ENCODE assay signal across 25 mouse cellular contexts in the genomic region with DNA sequence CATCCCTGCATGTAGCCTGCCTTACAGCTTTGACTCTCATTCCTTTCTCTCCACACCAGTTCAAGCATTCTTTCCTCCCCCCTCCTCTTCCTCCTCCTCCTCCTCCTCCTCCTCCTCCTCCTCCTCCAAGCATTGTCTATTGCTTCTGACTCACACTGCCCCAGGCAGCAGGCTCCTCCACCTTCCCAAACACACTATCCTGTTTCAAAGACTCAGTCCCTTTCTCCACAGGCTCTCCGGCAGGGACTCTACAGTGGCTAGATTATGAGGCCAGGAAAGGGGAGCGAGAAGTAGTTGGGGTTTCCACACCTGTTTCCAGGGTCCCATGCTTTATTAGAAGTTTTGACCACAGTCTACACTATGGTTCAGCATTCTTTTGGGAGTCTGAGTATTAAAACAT.
DNase-seq lines count a peak whose midpoint lies in the region; ATAC-seq and TF ChIP-seq lines count a peak whose summit lies in the region.
"Had no signal": no experiment of that assay in that cellular context is flagged by ENCODE, and none has a peak within 500 bp of the region (broad histone marks: within the 10 kb centered on the region; RNA-seq: fewer than 3 reads in every experiment).

No protein-coding gene starts in this region.

- DNase-seq in hindbrain, embryonic 10.5 days (ENCODE audit: low spot score) = peak; percentile 11
- no peak for DNase-seq in hindbrain, embryonic 11.5 days (ENCODE audit: low spot score)
- DNase-seq in kidney, adult 18-20 months = no peak
- no peak for DNase-seq in limb, embryonic 10.5 days (ENCODE audit: low spot score)
- DNase-seq in limb, embryonic 14.5 days (ENCODE audit: low spot score) = peak; percentile 8
- no peak for DNase-seq in urinary bladder, postnatal 14 days (ENCODE audit: low spot score)
- DNase-seq: adrenal gland, adult 8-10 months; adrenal gland, postnatal 25 days; cerebellum, adult 11-12 months; cerebellum, adult 8-10 months; cerebellum, postnatal 10 days; cerebellum, postnatal 36 days; gastrocnemius, adult 2 months; gastrocnemius, postnatal 14 days; heart, adult 11 months had no signal

- H3K36me3 ChIP-seq in hindbrain, embryonic 10.5 days = peaks cover 19% of the 10 kb centered on the region
- H3K36me3 ChIP-seq in hindbrain, embryonic 11.5 days (ENCODE audit: control insufficient read depth, insufficient read depth, low read length) = no peaks in the 10 kb centered on the region; the same call in 1 of the 2 replicates
- peaks cover 12% of the 10 kb centered on the region; the same call in 1 of the 2 replicates for H3K36me3 ChIP-seq in kidney, embryonic 16.5 days (ENCODE audit: insufficient read depth, low read length)
- peaks cover 33% of the 10 kb centered on the region for H3K36me3 ChIP-seq in limb, embryonic 10.5 days
- peaks cover 3% of the 10 kb centered on the region; the same call in 1 of the 2 replicates for H3K36me3 ChIP-seq in limb, embryonic 14.5 days (ENCODE audit: control insufficient read depth, insufficient read depth, low read length)
- H3K36me3 ChIP-seq: embryonic facial prominence, embryonic 15.5 days had no signal

- H3K4me3 ChIP-seq in hindbrain, embryonic 10.5 days = no peak overlapping the region
- no peak overlapping the region for H3K4me3 ChIP-seq in hindbrain, embryonic 11.5 days (ENCODE audit: low read depth, low read length)
- H3K4me3 ChIP-seq in kidney, embryonic 16.5 days (ENCODE audit: low read length) = no peak overlapping the region
- H3K4me3 ChIP-seq in limb, embryonic 10.5 days = no peak overlapping the region
- H3K4me3 ChIP-seq in limb, embryonic 14.5 days (replicated peaks; ENCODE audit: low read length) = no peak overlapping the region
- H3K4me3 ChIP-seq: embryonic facial prominence, embryonic 15.5 days; erythroblast, embryonic 14.5 days; forebrain, embryonic 13.5 days; gastrocnemius, adult 2 months had no signal

- TF ChIP-seq POLR2A in limb, embryonic 14.5 days (IDR thresholded peaks at IDR 0.05; ENCODE audit: borderline replicate concordance, extremely low read depth, insufficient read depth, insufficient read length) = no peak

- no peaks in the 10 kb centered on the region for H3K27me3 ChIP-seq in hindbrain, embryonic 10.5 days (ENCODE audit: insufficient read depth, poor library complexity, severe bottlenecking)
- H3K27me3 ChIP-seq in hindbrain, embryonic 11.5 days (ENCODE audit: control insufficient read depth, insufficient read depth, low read length) = no peaks in the 10 kb centered on the region
- H3K27me3 ChIP-seq in kidney, embryonic 16.5 days (ENCODE audit: insufficient read depth, low read length) = no peaks in the 10 kb centered on the region
- H3K27me3 ChIP-seq in limb, embryonic 10.5 days (ENCODE audit: low read depth, poor library complexity, severe bottlenecking) = no peaks in the 10 kb centered on the region
- no peaks in the 10 kb centered on the region for H3K27me3 ChIP-seq in limb, embryonic 14.5 days (ENCODE audit: control insufficient read depth, insufficient read depth, low read length)
- H3K27me3 ChIP-seq: forebrain, embryonic 13.5 days had no signal

- H3K9me3 ChIP-seq in hindbrain, embryonic 10.5 days = no peaks in the 10 kb centered on the region
- H3K9me3 ChIP-seq in hindbrain, embryonic 11.5 days (ENCODE audit: control insufficient read depth, low read length) = no peaks in the 10 kb centered on the region
- no peaks in the 10 kb centered on the region for H3K9me3 ChIP-seq in kidney, embryonic 16.5 days (ENCODE audit: low read length)
- H3K9me3 ChIP-seq in limb, embryonic 10.5 days (replicated peaks) = no peaks in the 10 kb centered on the region
- no peaks in the 10 kb centered on the region for H3K9me3 ChIP-seq in limb, embryonic 14.5 days (ENCODE audit: control insufficient read depth, low read length)
- H3K9me3 ChIP-seq: embryonic facial prominence, embryonic 15.5 days; forebrain, embryonic 13.5 days had no signal

- H3K4me2 ChIP-seq in hindbrain, embryonic 11.5 days (replicated peaks; ENCODE audit: low read depth, low read length) = no peak overlapping the region
- no peak overlapping the region for H3K4me2 ChIP-seq in kidney, embryonic 16.5 days (replicated peaks; ENCODE audit: low read depth, low read length)
- no peak overlapping the region for H3K4me2 ChIP-seq in limb, embryonic 14.5 days (replicated peaks; ENCODE audit: low read depth, low read length, severe bottlenecking)
- H3K4me2 ChIP-seq: embryonic facial prominence, embryonic 15.5 days; forebrain, embryonic 13.5 days; heart, embryonic 11.5 days; hindbrain, embryonic 14.5 days had no signal

- H3K4me1 ChIP-seq in hindbrain, embryonic 10.5 days (replicated peaks) = peaks cover 27% of the 10 kb centered on the region
- H3K4me1 ChIP-seq in hindbrain, embryonic 11.5 days (replicated peaks; ENCODE audit: control insufficient read depth, insufficient read depth, low read length) = no peaks in the 10 kb centered on the region
- no peaks in the 10 kb centered on the region for H3K4me1 ChIP-seq in kidney, embryonic 16.5 days (ENCODE audit: insufficient read depth, low read length)
- H3K4me1 ChIP-seq in limb, embryonic 10.5 days = peaks cover 25% of the 10 kb centered on the region
- peaks cover 26% of the 10 kb centered on the region for H3K4me1 ChIP-seq in limb, embryonic 14.5 days (ENCODE audit: control insufficient read depth, insufficient read depth, low read length)
- H3K4me1 ChIP-seq: forebrain, embryonic 13.5 days had no signal

- 0 out of 2 replicates have a peak overlapping the region, but pooled peaks have one; percentile 23 for H3K27ac ChIP-seq in hindbrain, embryonic 10.5 days
- H3K27ac ChIP-seq in hindbrain, embryonic 11.5 days (ENCODE audit: low read depth, low read length) = no peak overlapping the region
- no peak overlapping the region for H3K27ac ChIP-seq in kidney, embryonic 16.5 days (ENCODE audit: low read length)
- 0 out of 2 replicates have a peak overlapping the region, but pooled peaks have one; percentile 28 for H3K27ac ChIP-seq in limb, embryonic 10.5 days
- H3K27ac ChIP-seq in limb, embryonic 14.5 days (replicated peaks; ENCODE audit: low read depth, low read length) = no peak overlapping the region
- H3K27ac ChIP-seq: embryonic facial prominence, embryonic 15.5 days; forebrain, embryonic 13.5 days; gastrocnemius, adult 2 months; hindbrain, embryonic 14.5 days; hindbrain, postnatal 0 days had no signal

- H3K9ac ChIP-seq in hindbrain, embryonic 11.5 days (ENCODE audit: low read depth, low read length) = no peak overlapping the region
- H3K9ac ChIP-seq in kidney, embryonic 16.5 days (replicated peaks; ENCODE audit: low read length) = no peak overlapping the region
- H3K9ac ChIP-seq in limb, embryonic 14.5 days (ENCODE audit: low read depth, low read length, severe bottlenecking) = no peak overlapping the region
- H3K9ac ChIP-seq: embryonic facial prominence, embryonic 15.5 days; forebrain, embryonic 13.5 days; hindbrain, embryonic 14.5 days had no signal

- WGBS in hindbrain, embryonic 10.5 days = 35% methylated on average over 2 of the region's 2 CpGs
- 49% methylated on average over 2 of the region's 2 CpGs for WGBS in hindbrain, embryonic 11.5 days
- WGBS in kidney, embryonic 16.5 days = 59% methylated on average over 2 of the region's 2 CpGs
- 57% methylated on average over 2 of the region's 2 CpGs for WGBS in limb, embryonic 10.5 days
- 37% methylated on average over 2 of the region's 2 CpGs for WGBS in limb, embryonic 14.5 days

- no peak for ATAC-seq in hindbrain, embryonic 11.5 days (ENCODE audit: low FRiP score)
- ATAC-seq in kidney, embryonic 16.5 days (ENCODE audit: low FRiP score, low TSS enrichment) = 0 out of 2 replicates have a peak, but pooled peaks have one; percentile 12
- no peak for ATAC-seq in limb, embryonic 14.5 days (ENCODE audit: low FRiP score, low read depth)
- ATAC-seq: activated CD4-positive, CD25-positive, alpha-beta regulatory T cell, adult 4 months; forebrain, embryonic 13.5 days; forebrain, embryonic 16.5 days; hindbrain, postnatal 0 days; inflammation-experienced regulatory T-cells, adult 6 months had no signal

Comparison
In these comparisons a context has a peak if more than half of its experiments do, and no peak if none do; other contexts are left out.
1. DNase-seq: peak in hindbrain, embryonic 10.5 days (single experiment) and limb, embryonic 14.5 days (single experiment); none in hindbrain, embryonic 11.5 days (single experiment), kidney, adult 18-20 months (single experiment), limb, embryonic 10.5 days (single experiment) and urinary bladder, postnatal 14 days (single experiment).
2. H3K27ac ChIP-seq: peak in hindbrain, embryonic 10.5 days (single experiment) and limb, embryonic 10.5 days (single experiment); none in hindbrain, embryonic 11.5 days (single experiment), kidney, embryonic 16.5 days (single experiment) and limb, embryonic 14.5 days (single experiment).